Mouse (Mus musculus) stomach, embryonic 14.5 days (tissue): ENCODE data around the gene Tgds. TPM values are rescaled to one million over a fixed set of nuclear protein-coding genes. Genes with fewer than 3 reads are reported as not detected.
"Not testable (repeated sequence)": the region's sequence is repeated elsewhere in the genome, so short reads cannot be mapped to it uniquely, and the experiment has no call there.

ENCODE experiments used
- ATAC-seq: fragments of 200-750 bp; cut with Nextera tagmentation; 2 replicates; pipeline ENCODE4 v1.8.0; 2017; ENCODE audit warnings: low read depth, moderate TSS enrichment; ENCODE audit not compliant: insufficient number of reproducible peaks, insufficient read depth, low FRiP score
- H3K27ac ChIP-seq: fragments of 300-500 bp; sonication (generic); 2 replicates; pipeline ENCODE4 v1.5.1; 2014; ENCODE audit warnings: mild to moderate bottlenecking, low read length, moderate library complexity, mixed read lengths
- H3K27me3 ChIP-seq: fragments of 300-500 bp; sonication (generic); 2 replicates; pipeline ENCODE4 v1.6.1; 2014; ENCODE audit warnings: low read length, control low read depth, mixed read lengths; ENCODE audit not compliant: control insufficient read depth, insufficient read depth
- H3K36me3 ChIP-seq: fragments of 300-500 bp; sonication (generic); 2 replicates; pipeline ENCODE4 v1.6.1; 2014; ENCODE audit warnings: mild to moderate bottlenecking, control low read depth, low read length, moderate library complexity, mixed read lengths; ENCODE audit not compliant: control insufficient read depth, insufficient read depth
- H3K4me1 ChIP-seq: fragments of 300-500 bp; sonication (generic); 2 replicates; pipeline ENCODE4 v1.6.1; 2014; ENCODE audit warnings: low read length, control low read depth, mixed read lengths; ENCODE audit not compliant: control insufficient read depth, insufficient read depth
- H3K4me2 ChIP-seq: fragments of 300-500 bp; sonication (generic); replicated peaks from 2 replicates; pipeline ENCODE4 v1.6.1; 2014; ENCODE audit warnings: low read depth, low read length, control low read depth
- H3K4me3 ChIP-seq: fragments of 300-500 bp; sonication (generic); 2 replicates; pipeline ENCODE4 v1.5.1; 2014; ENCODE audit warnings: low read depth, low read length, control low read depth
- H3K9ac ChIP-seq: fragments of 300-500 bp; sonication (generic); replicated peaks from 2 replicates; pipeline ENCODE4 v1.6.1; 2014; ENCODE audit warnings: low read depth, mild to moderate bottlenecking, control low read depth, low read length, moderate library complexity, mixed read lengths
- H3K9me3 ChIP-seq: fragments of 300-500 bp; sonication (generic); 2 replicates; pipeline ENCODE4 v1.6.1; 2016; ENCODE audit warnings: low read depth, low read length, control low read depth; ENCODE audit not compliant: control insufficient read depth
- WGBS: fragments of 180-500 bp; shearing (Covaris S2); extraction: QIAGEN DNeasy Blood & Tissue Kit; methylation state at CpG from one replicate; pipeline ENCODE4 v1.1.7; 2014; 5-methylcytosine and 5-hydroxymethylcytosine counted together
- polyA plus RNA-seq: library from polyadenylated mRNA; unstranded; fragments of >200 nt; fragmentation: Nextera tagmentation; extraction: Ambion mirVana; gene quantifications from 2 replicates; pipeline ENCODE4 v1.2.1, GENCODE M21; 2014

The Tgds gene
- polyA plus RNA-seq, 1 experiment from 2014 or later, result 35.2 TPM

DNA sequence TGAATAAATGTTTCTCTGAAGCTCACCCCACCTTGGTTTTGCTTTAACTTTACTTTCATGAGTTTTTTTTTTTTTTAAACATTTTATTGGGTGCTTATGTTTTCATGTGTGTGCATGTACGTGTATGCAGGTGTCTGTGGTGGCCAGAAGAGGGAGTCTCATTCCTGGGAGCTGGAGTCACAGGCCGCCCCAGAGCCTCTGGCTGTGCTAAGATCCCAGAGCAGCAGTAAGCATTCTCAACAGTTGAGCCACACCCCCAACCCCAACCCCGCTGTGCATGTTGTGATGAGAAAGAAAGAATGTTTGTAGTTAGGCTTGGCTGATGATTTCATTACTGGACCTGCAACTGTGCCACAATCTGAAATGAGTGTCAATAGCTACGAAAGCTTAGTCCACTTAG is 36.2 kb upstream of the Tgds start:
- Histone ChIP-seq H3K9ac (no peak overlapping the region), H3K9me3 (no peaks in the 10 kb centered on the region), H3K27me3 (no peaks in the 10 kb centered on the region), H3K27ac (no peak overlapping the region), H3K36me3 (no peaks in the 10 kb centered on the region; the same call in 1 of the 2 replicates), H3K4me1 (no peaks in the 10 kb centered on the region), H3K4me3 (no peak overlapping the region), H3K4me2 (no peak overlapping the region)
- no peak for ATAC-seq
- WGBS, result 95% methylated on average over 4 of the region's 4 CpGs

DNA sequence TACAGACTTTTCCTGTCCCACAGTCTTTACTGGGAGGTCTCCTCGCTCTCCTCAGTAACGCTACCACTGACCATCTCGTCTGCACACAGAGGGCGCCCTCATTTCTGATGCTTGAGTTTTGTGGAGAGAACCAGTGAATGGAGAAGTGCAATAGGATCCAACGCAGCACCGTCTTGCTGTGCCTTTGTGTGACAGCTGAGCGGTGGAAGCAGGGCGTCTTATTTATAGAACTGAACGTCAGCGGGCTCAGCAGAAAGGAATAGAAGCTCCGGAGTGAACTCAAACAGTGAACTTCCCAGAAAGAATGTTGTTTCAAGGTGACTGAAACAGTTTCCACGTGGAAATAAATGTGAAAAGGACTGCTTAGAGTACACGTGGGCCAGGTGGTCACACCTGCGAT is 30.1 kb upstream of the Tgds start:
- no peaks in the 10 kb centered on the region for H3K27me3 ChIP-seq
- no peaks in the 10 kb centered on the region for H3K9me3 ChIP-seq
- no peaks in the 10 kb centered on the region for H3K4me1 ChIP-seq
- peaks cover 33% of the 10 kb centered on the region for H3K36me3 ChIP-seq
- whole genome bisulfite sequencing, result 68% methylated on average over 14 of the region's 14 CpGs
- H3K27ac ChIP-seq, result no peak overlapping the region
- H3K4me2 ChIP-seq, result no peak overlapping the region
- no peak for ATAC-seq
- no peak overlapping the region for H3K9ac ChIP-seq
- no peak overlapping the region for H3K4me3 ChIP-seq

DNA sequence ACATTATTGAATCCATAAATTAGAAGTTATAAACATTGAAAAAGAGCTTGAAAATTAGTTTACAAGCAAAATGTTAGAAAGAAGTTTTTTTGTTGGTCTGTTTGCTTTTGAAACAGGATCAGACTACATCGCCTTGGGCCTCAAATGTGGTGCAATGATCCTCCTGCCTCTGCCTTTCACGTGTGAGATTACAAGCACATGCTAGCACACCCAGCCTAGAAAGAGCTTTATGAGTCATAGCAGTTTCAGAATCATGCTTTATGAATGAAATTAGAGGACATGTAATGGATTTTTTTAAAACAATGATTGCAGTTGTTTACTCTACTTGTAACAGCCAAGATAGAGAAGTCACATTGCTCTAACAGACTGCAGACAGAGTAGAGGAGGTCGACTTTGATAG is 29.2 kb upstream of the Tgds start:
- Histone ChIP-seq H3K27ac (no peak overlapping the region), H3K4me1 (no peaks in the 10 kb centered on the region), H3K9ac (no peak overlapping the region), H3K4me2 (no peak overlapping the region), H3K4me3 (no peak overlapping the region), H3K27me3 (no peaks in the 10 kb centered on the region), H3K36me3 (peaks cover 33% of the 10 kb centered on the region), H3K9me3 (no peaks in the 10 kb centered on the region)
- no peak for ATAC-seq
- 78% methylated on average over 3 of the region's 3 CpGs for WGBS

DNA sequence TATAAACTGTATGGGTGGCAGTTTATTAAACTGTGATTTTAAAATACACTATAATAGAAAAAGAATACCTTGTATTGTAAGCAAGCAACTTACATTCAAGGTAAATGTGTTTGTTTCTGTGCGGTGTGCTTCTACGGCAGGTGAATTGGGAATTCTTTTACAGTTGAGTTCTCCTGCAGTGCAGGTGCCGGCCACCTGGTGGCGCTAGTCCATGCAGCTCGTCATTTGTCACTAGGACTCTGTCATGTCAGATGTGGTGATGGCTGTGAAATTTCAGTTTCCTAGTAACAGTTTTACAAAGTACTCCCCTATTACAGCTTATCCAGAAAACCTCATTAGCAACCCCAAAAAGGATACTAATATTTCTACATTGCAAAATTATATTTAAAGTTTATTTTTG is 24.6 kb upstream of the Tgds start:
- H3K4me2 ChIP-seq, result no peak overlapping the region
- WGBS, result 31% methylated on average over 5 of the region's 5 CpGs

DNA sequence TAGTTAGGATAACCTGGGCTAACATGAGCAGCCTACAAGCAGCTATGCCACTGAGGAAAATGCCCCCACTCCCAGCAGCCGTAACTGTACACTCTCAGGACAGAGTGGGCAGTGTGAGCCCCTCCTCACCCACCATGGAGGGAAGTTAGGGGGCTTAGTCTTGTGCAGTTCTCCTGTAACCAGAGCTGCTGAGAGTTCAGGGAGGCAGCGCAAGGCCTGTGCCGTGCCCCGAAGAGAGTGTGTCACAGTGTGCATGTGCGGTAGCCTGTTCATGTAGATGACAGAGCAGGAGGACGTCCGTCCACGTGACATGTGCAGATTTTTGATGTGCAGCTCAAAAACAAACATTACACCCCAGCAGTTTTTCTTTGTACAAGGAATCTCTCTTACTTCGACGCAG is 24.2 kb upstream of the Tgds start:
- Histone ChIP-seq H3K27ac (no peak overlapping the region), H3K9ac (no peak overlapping the region), H3K36me3 (peaks cover 38% of the 10 kb centered on the region), H3K27me3 (no peaks in the 10 kb centered on the region), H3K4me1 (no peaks in the 10 kb centered on the region), H3K9me3 (no peaks in the 10 kb centered on the region), H3K4me3 (no peak overlapping the region), H3K4me2 (no peak overlapping the region)
- WGBS, result 89% methylated on average over 10 of the region's 10 CpGs
- ATAC-seq, result peak; percentile 42; the same call in 1 of the 2 replicates

More for the DNA sequence above, 24.6 kb upstream of the Tgds start:
- Histone ChIP-seq H3K4me3 (no peak overlapping the region), H3K36me3 (peaks cover 42% of the 10 kb centered on the region), H3K9ac (no peak overlapping the region), H3K27me3 (no peaks in the 10 kb centered on the region), H3K4me1 (no peaks in the 10 kb centered on the region), H3K9me3 (no peaks in the 10 kb centered on the region), H3K27ac (no peak overlapping the region)
- no peak for ATAC-seq

DNA sequence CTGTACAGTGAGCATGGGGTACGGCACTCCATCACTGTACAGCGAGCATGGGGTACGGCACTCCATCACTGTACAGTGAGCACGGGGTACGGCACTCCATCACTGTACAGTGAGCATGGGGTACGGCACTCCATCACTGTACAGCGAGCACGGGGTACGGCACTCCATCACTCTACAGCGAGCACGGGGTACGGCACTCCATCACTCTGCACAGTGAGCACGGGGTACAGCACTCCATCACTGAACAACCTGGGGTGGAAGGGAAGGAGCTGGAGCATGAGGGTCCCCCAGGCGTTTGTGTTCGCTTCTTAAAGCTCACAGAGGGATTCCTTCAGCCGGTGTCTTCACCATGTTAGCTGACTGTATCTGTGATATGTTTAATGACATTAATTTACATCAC is 23.5 kb upstream of the Tgds start:
- H3K4me2 ChIP-seq, H3K27ac ChIP-seq, H3K9me3 ChIP-seq, H3K4me3 ChIP-seq, H3K9ac ChIP-seq, ATAC-seq, H3K4me1 ChIP-seq, H3K27me3 ChIP-seq: not testable (repeated sequence)
- 94% methylated on average over 16 of the region's 16 CpGs for WGBS
- peaks cover 33% of the 10 kb centered on the region for H3K36me3 ChIP-seq

DNA sequence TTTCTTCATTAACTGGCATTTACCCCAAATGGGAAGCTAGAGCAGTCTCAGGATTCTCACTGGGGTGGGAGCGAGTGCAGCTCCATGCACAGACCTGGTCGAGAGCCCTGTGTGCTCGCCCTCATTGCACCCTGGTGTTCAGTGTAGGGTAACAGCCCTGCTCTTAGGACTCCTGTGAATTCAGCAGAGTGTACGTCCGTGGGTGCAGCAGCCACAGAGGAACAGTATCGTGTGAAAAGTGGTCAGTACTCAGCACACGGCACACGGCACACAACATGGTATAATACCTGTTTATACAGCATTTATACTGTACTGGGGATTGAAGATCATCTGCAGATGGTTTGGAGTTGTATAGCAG is 19.7 kb upstream of the Tgds start:
- H3K9ac ChIP-seq, result no peak overlapping the region
- no peak overlapping the region for H3K4me2 ChIP-seq
- no peak overlapping the region for H3K27ac ChIP-seq
- H3K27me3 ChIP-seq, result no peaks in the 10 kb centered on the region
- peaks cover 35% of the 10 kb centered on the region for H3K36me3 ChIP-seq
- no peaks in the 10 kb centered on the region for H3K4me1 ChIP-seq
- ATAC-seq, result no peak
- 92% methylated on average over 8 of the region's 8 CpGs for WGBS
- no peaks in the 10 kb centered on the region for H3K9me3 ChIP-seq
- no peak overlapping the region for H3K4me3 ChIP-seq

DNA sequence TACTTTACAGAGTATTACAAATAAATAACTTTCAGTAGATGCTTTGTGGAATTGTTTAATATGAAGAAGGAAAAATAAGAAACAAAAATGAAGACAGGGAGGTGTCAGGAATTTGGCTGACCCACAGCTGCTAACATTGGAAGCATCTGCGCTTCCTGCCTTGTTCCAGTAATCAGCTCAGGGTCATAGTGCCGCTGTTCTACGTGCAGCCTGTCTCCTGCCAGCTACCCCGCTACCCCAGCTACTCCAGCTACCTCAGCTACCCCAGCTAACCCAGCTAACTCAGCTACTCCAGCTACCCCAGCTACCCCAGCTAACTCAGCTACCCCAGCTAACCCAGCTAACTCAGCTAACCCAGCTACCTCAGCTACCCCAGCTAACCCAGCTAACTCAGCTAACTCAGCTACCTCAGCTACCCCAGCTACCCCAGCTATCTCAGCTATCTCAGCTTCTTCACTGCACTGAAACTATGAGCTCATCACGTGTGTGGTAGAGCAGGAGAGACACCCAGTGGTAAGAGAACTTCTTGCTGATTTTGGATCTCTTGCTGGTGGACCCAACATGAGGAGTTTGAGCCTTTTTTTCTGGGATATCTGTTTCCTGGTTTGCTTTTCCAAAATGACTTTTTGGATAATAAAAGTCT is 19.2 kb upstream of the Tgds start:
- Histone ChIP-seq H3K36me3 (peaks cover 35% of the 10 kb centered on the region), H3K9ac (no peak overlapping the region), H3K4me3 (no peak overlapping the region), H3K27ac (no peak overlapping the region), H3K27me3 (no peaks in the 10 kb centered on the region), H3K9me3 (no peaks in the 10 kb centered on the region), H3K4me2 (no peak overlapping the region), H3K4me1 (no peaks in the 10 kb centered on the region)
- 71% methylated on average over 5 of the region's 5 CpGs for WGBS
- ATAC-seq, result no peak
